Mouse (Mus musculus): ENCODE results near the gene Pola2.

DNA sequence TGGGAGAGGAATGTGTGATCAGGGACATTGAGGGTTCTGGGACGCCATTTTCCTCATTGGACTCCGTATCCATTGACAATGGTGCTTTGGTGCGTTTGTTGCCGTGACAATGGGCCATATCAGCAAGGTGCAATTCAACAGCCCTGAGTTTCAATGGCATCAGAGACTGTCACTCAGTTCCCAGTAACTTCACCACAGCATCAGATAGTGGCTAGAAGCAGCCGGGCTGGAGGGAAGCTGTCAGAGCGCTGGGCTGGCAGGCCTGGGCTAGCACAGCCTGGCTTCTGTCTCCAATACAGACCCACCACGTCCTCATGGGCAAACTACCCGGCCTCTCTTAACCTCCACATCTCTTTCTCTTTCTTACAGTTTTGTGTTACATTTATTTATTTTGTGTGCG lies 16.5 kb upstream of the Pola2 start:
- no peak for TF ChIP-seq POLR2A (IDR thresholded peaks at IDR 0.05; ENCODE audit: low read depth, low read length)
- TF ChIP-seq CTCF (conservative IDR thresholded peaks at IDR 0.05; ENCODE audit: insufficient read depth, insufficient read length, low read depth, low read length), result no peak

Measured in kidney, adult 2 months (tissue).